Mouse (Mus musculus): Measurements from ENCODE around the gene Krt42. TPM values are rescaled to one million over a fixed set of nuclear protein-coding genes. Genes with fewer than 3 reads are reported as not detected.

Krt42 gene
- total and polyA plus RNA-seq, 2 experiments = not detected

- Histone ChIP-seq H3K9ac (ENCODE audit: low read depth, low read length) (no peak overlapping the region), H3K27ac (replicated peaks; ENCODE audit: insufficient read depth, low read depth, low read length) (no peak overlapping the region)
Observed at GRCm38 (mm10) chr11:100287024-100287423, 17.4 kb upstream of the Krt42 start.

GRCm38 (mm10) chr11:100284988-100285387 is 15.3 kb upstream of the Krt42 start:
- no peak overlapping the region for H3K9ac ChIP-seq (ENCODE audit: low read depth, low read length)
- no peak overlapping the region for H3K4me3 ChIP-seq (ENCODE audit: insufficient read depth, low read depth, low read length)
- H3K27me3 ChIP-seq (ENCODE audit: control insufficient read depth, insufficient read depth, low read length) = no peaks in the 10 kb centered on the region
- H3K27ac ChIP-seq (replicated peaks; ENCODE audit: insufficient read depth, low read depth, low read length) = no peak overlapping the region
- no peaks in the 10 kb centered on the region for H3K79me2 ChIP-seq (ENCODE audit: control insufficient read depth, insufficient read depth, low read length)
- WGBS = 87% methylated on average over 4 of the region's 4 CpGs
- no peak for DNase-seq (ENCODE audit: extremely low read depth, low read depth, low spot score)
- TF ChIP-seq CTCF (IDR thresholded peaks at IDR 0.05; ENCODE audit: low read depth, low read length) (no peak), POLR2A (IDR thresholded peaks at IDR 0.05; ENCODE audit: extremely low read depth, insufficient read depth, low read length) (no peak)
- no peaks in the 10 kb centered on the region for H3K4me1 ChIP-seq (ENCODE audit: control insufficient read depth, insufficient read depth, low read length)
- H3K36me3 ChIP-seq (ENCODE audit: control insufficient read depth, insufficient read depth, low read length) = no peaks in the 10 kb centered on the region

More at GRCm38 (mm10) chr11:100287024-100287423, 17.4 kb upstream of the Krt42 start:
- H3K4me3 ChIP-seq (ENCODE audit: insufficient read depth, low read depth, low read length) = no peak overlapping the region
- TF ChIP-seq POLR2A (IDR thresholded peaks at IDR 0.05; ENCODE audit: extremely low read depth, insufficient read depth, low read length) (no peak), CTCF (IDR thresholded peaks at IDR 0.05; ENCODE audit: low read depth, low read length) (no peak)
- H3K27me3 ChIP-seq (ENCODE audit: control insufficient read depth, insufficient read depth, low read length) = no peaks in the 10 kb centered on the region
- no peak for DNase-seq (ENCODE audit: extremely low read depth, low read depth, low spot score)
- H3K79me2 ChIP-seq (ENCODE audit: control insufficient read depth, insufficient read depth, low read length) = no peaks in the 10 kb centered on the region
- H3K4me1 ChIP-seq (ENCODE audit: control insufficient read depth, insufficient read depth, low read length) = no peaks in the 10 kb centered on the region
- H3K36me3 ChIP-seq (ENCODE audit: control insufficient read depth, insufficient read depth, low read length) = no peaks in the 10 kb centered on the region
- 80% methylated on average over 10 of the region's 10 CpGs for WGBS

GRCm38 (mm10) chr11:100282549-100282948 is 12.9 kb upstream of the Krt42 start:
- Histone ChIP-seq H3K27ac (replicated peaks; ENCODE audit: insufficient read depth, low read depth, low read length) (no peak overlapping the region), H3K4me1 (ENCODE audit: control insufficient read depth, insufficient read depth, low read length) (no peaks in the 10 kb centered on the region), H3K9ac (ENCODE audit: low read depth, low read length) (no peak overlapping the region), H3K4me3 (ENCODE audit: insufficient read depth, low read depth, low read length) (no peak overlapping the region), H3K79me2 (ENCODE audit: control insufficient read depth, insufficient read depth, low read length) (no peaks in the 10 kb centered on the region), H3K27me3 (ENCODE audit: control insufficient read depth, insufficient read depth, low read length) (no peaks in the 10 kb centered on the region), H3K36me3 (ENCODE audit: control insufficient read depth, insufficient read depth, low read length) (no peaks in the 10 kb centered on the region)
- WGBS = 19% methylated on average over 10 of the region's 10 CpGs
- TF ChIP-seq POLR2A (IDR thresholded peaks at IDR 0.05; ENCODE audit: extremely low read depth, insufficient read depth, low read length) = no peak
- peak; percentile 97 for TF ChIP-seq CTCF (IDR thresholded peaks at IDR 0.05; ENCODE audit: low read depth, low read length)
- peak; percentile 43 for DNase-seq (ENCODE audit: extremely low read depth, low read depth, low spot score)

GRCm38 (mm10) chr11:100281596-100282544 is 12.2 kb upstream of the Krt42 start:
- peak; percentile 61 for DNase-seq (ENCODE audit: extremely low read depth, low read depth, low spot score)
- Histone ChIP-seq H3K9ac (ENCODE audit: low read depth, low read length) (no peak overlapping the region), H3K27ac (replicated peaks; ENCODE audit: insufficient read depth, low read depth, low read length) (no peak overlapping the region), H3K79me2 (ENCODE audit: control insufficient read depth, insufficient read depth, low read length) (no peaks in the 10 kb centered on the region), H3K27me3 (ENCODE audit: control insufficient read depth, insufficient read depth, low read length) (no peaks in the 10 kb centered on the region), H3K4me3 (ENCODE audit: insufficient read depth, low read depth, low read length) (no peak overlapping the region), H3K36me3 (ENCODE audit: control insufficient read depth, insufficient read depth, low read length) (no peaks in the 10 kb centered on the region), H3K4me1 (ENCODE audit: control insufficient read depth, insufficient read depth, low read length) (no peaks in the 10 kb centered on the region)
- no peak for TF ChIP-seq POLR2A (IDR thresholded peaks at IDR 0.05; ENCODE audit: extremely low read depth, insufficient read depth, low read length)
- TF ChIP-seq CTCF (IDR thresholded peaks at IDR 0.05; ENCODE audit: low read depth, low read length) = peak; percentile 64
- WGBS = 26% methylated on average over 11 of the region's 11 CpGs

- 69% methylated on average over 5 of the region's 5 CpGs for WGBS
- TF ChIP-seq CTCF (IDR thresholded peaks at IDR 0.05; ENCODE audit: low read depth, low read length) (no peak), POLR2A (IDR thresholded peaks at IDR 0.05; ENCODE audit: extremely low read depth, insufficient read depth, low read length) (no peak)
- no peaks in the 10 kb centered on the region for H3K36me3 ChIP-seq (ENCODE audit: control insufficient read depth, insufficient read depth, low read length)
- H3K4me1 ChIP-seq (ENCODE audit: control insufficient read depth, insufficient read depth, low read length) = no peaks in the 10 kb centered on the region
- H3K27me3 ChIP-seq (ENCODE audit: control insufficient read depth, insufficient read depth, low read length) = no peaks in the 10 kb centered on the region
- no peak overlapping the region for H3K4me3 ChIP-seq (ENCODE audit: insufficient read depth, low read depth, low read length)
- H3K27ac ChIP-seq (replicated peaks; ENCODE audit: insufficient read depth, low read depth, low read length) = no peak overlapping the region
- DNase-seq (ENCODE audit: extremely low read depth, low read depth, low spot score) = no peak
- no peaks in the 10 kb centered on the region for H3K79me2 ChIP-seq (ENCODE audit: control insufficient read depth, insufficient read depth, low read length)
- no peak overlapping the region for H3K9ac ChIP-seq (ENCODE audit: low read depth, low read length)
Observed at GRCm38 (mm10) chr11:100278759-100279158, 9.1 kb upstream of the Krt42 start.

All from liver, adult 2 months (tissue).